Mouse (Mus musculus) adrenal gland, postnatal 14 days (tissue): ENCODE measurements around the gene Zfp322a. TPM values are rescaled to one million over a fixed set of nuclear protein-coding genes. Genes with fewer than 3 reads are reported as not detected.
"Not testable (repeated sequence)": the region's sequence is repeated elsewhere in the genome, so short reads cannot be mapped to it uniquely, and the experiment has no call there.

ENCODE experiments used
- DNase-seq: peaks from one replicate; pipeline ENCODE4 v3.0.0; 2021; ENCODE audit warnings: mixed read lengths
- total RNA-seq: library from RNA; stranded (reverse); gene quantifications from 2 replicates; pipeline ENCODE4 v1.2.3, GENCODE M21; 2021

The Zfp322a gene
- total RNA-seq, 1 experiment from 2014 or later = 20.6 TPM

DNA sequence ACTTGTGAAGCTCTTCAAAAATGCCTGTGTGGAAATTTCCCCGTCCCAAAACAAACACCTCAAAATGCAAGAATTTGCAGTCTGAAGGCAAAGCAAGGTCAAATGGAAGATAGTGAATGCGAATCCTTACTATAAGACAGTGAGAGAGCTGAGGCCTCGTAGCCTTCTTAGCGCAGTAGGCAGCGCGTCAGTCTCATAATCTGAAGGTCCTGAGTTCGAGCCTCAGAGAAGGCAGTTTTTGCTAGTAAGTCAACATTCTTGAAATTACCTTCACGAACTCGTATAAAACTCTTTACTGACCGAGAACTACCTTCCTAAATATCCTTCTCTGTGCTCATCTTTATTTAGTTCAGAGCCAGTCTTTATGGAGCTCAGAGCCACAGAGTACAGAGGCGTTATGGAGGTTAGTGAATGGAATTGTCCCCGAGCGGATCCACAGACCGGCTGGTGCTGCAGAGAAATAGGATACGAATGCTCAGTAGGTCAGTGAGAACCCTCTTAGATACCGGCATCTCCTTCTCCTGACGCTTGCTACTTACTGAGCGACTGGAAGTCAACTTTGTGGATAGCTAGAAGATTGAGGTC is 51.6 kb downstream of the Zfp322a start:
- DNase-seq = no peak

DNA sequence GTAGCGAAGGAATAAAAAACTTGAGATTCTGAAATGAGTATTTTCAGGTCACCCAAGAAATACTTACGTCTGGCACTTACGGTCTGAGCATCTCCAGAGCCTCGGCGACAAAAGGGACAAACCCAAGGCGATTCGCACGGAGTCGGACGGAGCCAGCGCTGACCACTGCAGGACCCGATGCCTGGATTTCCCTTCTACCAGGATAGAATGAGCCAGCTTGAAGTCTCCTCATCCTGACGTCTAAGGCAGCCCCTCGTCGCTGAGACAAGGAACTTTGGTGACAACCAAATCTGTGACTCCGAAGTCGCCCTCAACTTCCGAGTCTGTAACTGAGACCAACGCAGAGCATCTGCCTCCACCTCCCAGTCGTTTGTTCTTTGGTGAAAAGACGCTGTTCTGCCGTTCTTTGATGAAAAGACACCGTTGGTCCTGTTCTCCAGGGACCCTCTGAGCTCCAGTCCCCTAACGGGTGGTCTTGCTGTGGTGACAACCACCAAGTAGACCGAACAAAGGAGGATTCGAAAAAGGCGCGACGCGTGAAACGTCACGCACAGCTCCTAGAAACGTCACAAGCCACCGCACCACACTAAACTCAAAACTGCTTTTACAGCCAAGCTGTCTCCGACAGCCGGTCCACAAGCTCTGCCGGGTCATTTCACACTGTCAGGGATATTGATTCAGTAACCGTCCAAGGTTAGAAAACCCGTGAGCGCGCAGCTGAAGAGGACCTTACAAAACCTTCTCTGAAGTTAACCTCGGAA is 55.9 kb downstream of the Zfp322a start:
- DNase-seq = no peak

DNA sequence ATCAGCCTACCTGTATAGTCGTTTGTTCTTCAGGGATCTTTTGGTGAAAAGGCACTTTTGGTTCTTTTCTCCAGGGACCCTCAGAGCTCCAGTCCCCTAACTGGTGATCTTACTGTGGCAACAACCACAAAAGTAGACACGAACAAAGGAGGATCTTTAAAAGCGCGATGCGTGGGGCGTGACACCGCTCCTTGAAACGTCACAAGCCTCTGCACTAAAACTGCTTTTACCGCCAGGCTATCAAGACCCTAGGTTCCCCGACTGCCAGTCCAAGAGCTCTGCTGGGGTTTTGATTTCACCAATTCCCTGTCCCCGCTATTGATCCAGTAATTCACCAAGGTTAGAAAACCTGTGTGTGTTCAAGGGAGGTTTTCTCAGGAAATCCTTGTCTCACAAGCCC is 59.0 kb downstream of the Zfp322a start:
- no peak for DNase-seq

DNA sequence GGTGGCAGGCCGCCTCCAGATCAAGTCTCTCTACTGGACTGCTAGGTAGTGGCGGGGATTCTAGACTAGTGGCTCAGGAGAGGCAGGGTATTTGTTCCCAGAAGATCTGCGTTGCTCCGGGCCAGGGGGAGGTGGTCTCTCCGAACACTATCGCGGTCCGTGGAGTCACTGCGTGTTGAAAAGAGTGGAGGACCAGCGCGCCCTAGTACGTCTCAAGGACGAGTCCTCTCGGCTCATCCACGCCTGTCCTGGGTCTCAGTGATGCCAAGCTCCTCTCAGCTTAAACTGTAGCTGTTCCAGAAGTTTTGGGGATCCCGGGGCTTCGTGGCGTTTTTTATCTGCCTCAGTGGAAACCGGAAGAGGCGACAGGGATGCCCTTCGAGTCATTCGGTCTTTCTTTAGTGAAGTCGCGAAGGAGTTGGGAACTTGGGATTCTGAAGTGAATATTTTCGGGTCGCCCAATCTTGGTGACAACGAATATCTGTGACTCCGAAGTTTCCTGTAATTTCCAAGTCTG is 59.5 kb downstream of the Zfp322a start:
- DNase-seq = no peak

DNA sequence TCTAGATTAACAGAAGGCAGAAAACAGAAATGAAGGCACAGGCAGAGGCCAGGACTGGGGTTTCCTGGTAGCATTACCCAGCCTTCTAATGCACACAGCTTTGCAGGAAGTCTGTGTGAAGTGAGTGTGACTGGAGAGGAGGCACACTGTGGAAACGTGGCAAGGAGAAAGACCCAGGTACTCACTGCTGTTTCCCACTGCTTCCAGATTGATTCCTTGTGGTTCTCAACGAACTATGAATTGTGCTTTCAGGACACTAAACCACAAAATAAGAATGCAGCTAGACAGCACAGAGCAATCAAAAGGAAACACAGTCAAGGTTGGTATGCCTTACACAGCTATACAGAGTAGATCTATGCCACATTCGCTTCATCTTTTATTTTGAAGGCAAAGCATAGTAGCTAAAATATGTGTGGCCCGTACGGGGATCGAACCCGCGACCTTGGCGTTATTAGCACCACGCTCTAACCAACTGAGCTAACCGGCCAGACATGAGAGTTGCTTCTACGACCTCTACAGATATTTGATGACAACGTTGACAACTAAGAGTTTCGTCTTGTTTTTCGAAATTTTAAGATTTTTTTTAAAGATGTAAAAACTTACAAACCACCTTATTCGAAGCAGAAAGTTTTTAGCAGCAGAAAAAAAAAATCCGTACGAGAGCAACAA is 60.2 kb downstream of the Zfp322a start:
- not testable (repeated sequence) for DNase-seq

DNA sequence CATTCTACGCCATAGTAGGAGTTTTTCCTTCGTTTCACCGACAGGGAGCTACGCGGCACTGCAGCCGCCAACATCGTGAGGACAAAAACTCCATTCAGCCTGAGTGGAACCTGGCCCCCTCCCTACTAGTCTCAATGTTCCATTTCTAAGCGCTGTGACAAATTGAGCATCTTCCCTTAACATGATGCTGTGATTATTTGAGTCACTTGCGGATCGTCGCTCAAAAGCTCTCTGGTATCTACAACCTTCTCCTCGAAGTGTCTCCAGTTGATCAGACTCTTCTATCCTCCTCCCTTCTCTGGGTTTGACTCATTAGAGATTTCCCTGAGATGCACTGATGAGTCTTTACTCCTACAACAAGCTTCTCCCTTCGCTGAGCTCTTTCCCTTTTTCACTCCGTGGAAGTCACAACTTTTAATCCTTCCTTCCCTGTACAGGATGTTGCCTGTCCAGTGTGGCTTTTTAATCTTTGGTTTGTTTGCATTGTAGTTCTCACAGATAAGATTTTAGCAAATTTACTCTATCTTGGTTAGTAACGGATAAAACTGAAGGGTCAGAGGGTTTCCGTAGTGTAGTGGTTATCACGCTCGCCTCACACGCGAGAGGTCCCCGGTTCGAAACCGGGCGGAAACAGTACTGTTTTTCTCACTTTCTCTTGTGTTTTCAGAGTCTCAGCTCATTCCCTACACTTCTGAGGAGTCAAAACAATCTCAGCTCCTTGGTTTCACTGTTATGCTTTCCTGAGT is 61.8 kb downstream of the Zfp322a start:
- no peak for DNase-seq

DNA sequence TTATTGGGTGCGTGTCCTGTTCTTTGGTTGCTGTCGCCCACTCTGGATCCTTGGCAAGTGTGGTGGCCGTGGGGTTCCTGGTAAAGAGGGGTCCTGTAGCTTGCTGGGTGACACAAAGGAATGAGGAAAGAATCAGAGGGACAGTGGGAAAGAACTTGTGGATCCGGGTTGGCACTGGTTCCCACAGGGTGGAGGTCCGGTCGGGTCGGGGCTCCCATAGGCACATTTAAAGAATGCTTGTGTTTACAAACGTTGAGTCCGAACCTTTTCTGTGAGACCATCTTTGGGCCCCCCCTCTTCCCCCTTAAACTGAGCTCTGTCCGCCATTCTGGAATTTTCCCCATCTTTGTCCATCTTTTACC is 62.3 kb downstream of the Zfp322a start:
- DNase-seq = no peak

Other genes with a start within 250 kb of the Zfp322a start
- not detected in 2 replicates for gene Vmn1r218, start 236.1 kb downstream of the Zfp322a start, total RNA-seq
- not detected in 2 replicates for gene Vmn1r219, start 209.9 kb downstream of the Zfp322a start, total RNA-seq
- not detected in 2 replicates for gene Vmn1r220, start 181.2 kb downstream of the Zfp322a start, total RNA-seq
- gene Vmn1r221, start 155.1 kb downstream of the Zfp322a start, total RNA-seq = not detected in 2 replicates
- gene Vmn1r222, start 133.3 kb downstream of the Zfp322a start, total RNA-seq = not detected in 2 replicates
- not detected in 2 replicates for gene Vmn1r223, start 122.1 kb downstream of the Zfp322a start, total RNA-seq
- 5.9 and 6.3 TPM in 2 replicates for gene Abt1, start 54.7 kb upstream of the Zfp322a start, total RNA-seq
- 0.19 TPM in 1 of 2 replicates, not detected in the other for gene Btn1a1, start 96.7 kb upstream of the Zfp322a start, total RNA-seq
- gene Btn2a2, start 119.6 kb upstream of the Zfp322a start, total RNA-seq = not detected in 2 replicates
- gene Hist1h4h, start 161.8 kb upstream of the Zfp322a start, total RNA-seq = 699 and 771 TPM in 2 replicates
- gene Hist1h2af, start 164.7 kb upstream of the Zfp322a start, total RNA-seq = 182 and 192 TPM in 2 replicates
- 64.2 and 80.0 TPM in 2 replicates for gene Hist1h3g, start 166.2 kb upstream of the Zfp322a start, total RNA-seq
- gene Hist1h2bh, start 174.2 kb upstream of the Zfp322a start, total RNA-seq = 18.0 and 26.2 TPM in 2 replicates
- 72.3 and 84.2 TPM in 2 replicates for gene Hist1h3f, start 174.8 kb upstream of the Zfp322a start, total RNA-seq
- gene Hist1h4f, start 182.4 kb upstream of the Zfp322a start, total RNA-seq = 307 and 382 TPM in 2 replicates
- gene Hist1h1d, start 184.1 kb upstream of the Zfp322a start, total RNA-seq = 19.2 and 24.2 TPM in 2 replicates
- gene Hist1h3e, start 193.2 kb upstream of the Zfp322a start, total RNA-seq = 184 TPM in 2 replicates
- 28.8 and 36.1 TPM in 2 replicates for gene Hist1h2ae, start 202.0 kb upstream of the Zfp322a start, total RNA-seq
- 288 and 319 TPM in 2 replicates for gene Hist1h2bg, start 202.2 kb upstream of the Zfp322a start, total RNA-seq
- 127 and 167 TPM in 2 replicates for gene Hist1h2bf, start 205.0 kb upstream of the Zfp322a start, total RNA-seq
- gene Hist1h2ad, start 205.2 kb upstream of the Zfp322a start, total RNA-seq = 12.6 and 14.1 TPM in 2 replicates
- gene Hist1h3d, start 206.6 kb upstream of the Zfp322a start, total RNA-seq = 27.2 and 39.2 TPM in 2 replicates
- 250 and 265 TPM in 2 replicates for gene Hist1h4d, start 212.4 kb upstream of the Zfp322a start, total RNA-seq